ENCODE assay signal across 9 mouse cellular contexts in the genomic region with DNA sequence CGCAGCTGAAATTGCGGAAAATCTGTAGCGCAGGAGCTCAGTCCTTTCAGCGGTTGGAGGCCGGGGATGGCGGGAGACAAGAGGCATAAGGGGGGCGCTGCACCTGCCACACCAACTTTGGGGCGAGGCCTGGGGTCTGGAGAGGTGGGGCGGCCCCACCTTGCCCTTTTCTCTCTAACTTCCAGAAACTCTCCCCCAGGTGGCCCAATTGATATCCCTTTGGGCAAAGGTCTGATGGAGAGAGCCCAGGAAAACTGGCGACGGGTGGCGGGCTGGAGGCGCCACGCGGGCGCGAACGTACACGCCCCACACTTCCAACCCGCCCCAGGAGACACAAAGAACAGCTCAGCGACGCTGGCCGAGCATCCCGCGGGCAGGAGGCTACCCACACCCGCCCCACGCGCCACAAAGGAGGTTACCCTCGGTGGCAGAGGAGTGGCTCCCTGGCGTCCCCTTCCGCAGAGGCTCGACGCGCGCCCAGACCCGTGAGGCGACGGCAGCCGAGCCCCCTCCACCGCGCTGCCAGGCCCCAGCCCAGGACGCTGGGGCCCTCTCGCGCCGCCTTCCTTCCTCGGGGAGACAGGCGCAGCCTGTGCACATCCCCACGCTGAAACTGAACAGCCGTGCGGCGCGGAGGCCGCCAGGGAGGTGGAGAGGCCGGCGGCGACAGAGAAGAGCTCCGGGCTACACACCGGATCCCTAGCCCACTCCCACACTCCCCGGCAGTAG. TPM values are rescaled to one million over a fixed set of nuclear protein-coding genes. Genes with fewer than 3 reads are reported as not detected.
DNase-seq lines count a peak whose midpoint lies in the region; ATAC-seq and TF ChIP-seq lines count a peak whose summit lies in the region.
"Had no signal": no experiment of that assay in that cellular context is flagged by ENCODE, and none has a peak within 500 bp of the region (broad histone marks: within the 10 kb centered on the region; RNA-seq: fewer than 3 reads in every experiment).

No protein-coding gene starts in this region.

- no peaks in the 10 kb centered on the region for H3K9me3 ChIP-seq in embryonic facial prominence, embryonic 15.5 days (replicated peaks)
- no peaks in the 10 kb centered on the region for H3K9me3 ChIP-seq in hindbrain, postnatal 0 days (ENCODE audit: low read length)
- no peaks in the 10 kb centered on the region for H3K9me3 ChIP-seq in liver, embryonic 14.5 days (ENCODE audit: control insufficient read depth, low read length)
- no peaks in the 10 kb centered on the region for H3K9me3 ChIP-seq in neural tube, embryonic 14.5 days (ENCODE audit: control insufficient read depth, low read length)

- TF ChIP-seq EP300 in liver, embryonic 14.5 days (IDR thresholded peaks at IDR 0.05; ENCODE audit: low read depth): no peak

- H3K27ac ChIP-seq in layer of hippocampus, adult 2 months: peak overlapping the region; percentile 72
- no peak overlapping the region for H3K27ac ChIP-seq in embryonic facial prominence, embryonic 15.5 days (replicated peaks)
- peak overlapping the region; percentile 27 for H3K27ac ChIP-seq in hindbrain, postnatal 0 days
- no peak overlapping the region for H3K27ac ChIP-seq in liver, embryonic 14.5 days
- no peak overlapping the region for H3K27ac ChIP-seq in neural tube, embryonic 14.5 days (ENCODE audit: low read depth, low read length)

- H3K4me1 ChIP-seq in embryonic facial prominence, embryonic 15.5 days: peaks cover 26% of the 10 kb centered on the region
- peaks cover 21% of the 10 kb centered on the region for H3K4me1 ChIP-seq in hindbrain, postnatal 0 days (ENCODE audit: insufficient read depth, low read length)
- 0 out of 4 replicates have a peak, but pooled peaks cover 0 to 3% of the 10 kb centered on the region in 2 experiments for H3K4me1 ChIP-seq in liver, embryonic 14.5 days (replicated peaks; ENCODE audit: control insufficient read depth in 2 of 2, insufficient read depth in 2 of 2, low read length in 1 of 2)
- H3K4me1 ChIP-seq in neural tube, embryonic 14.5 days (ENCODE audit: control insufficient read depth, insufficient read depth, low read length): peaks cover 18% of the 10 kb centered on the region; the same call in 1 of the 2 replicates

- no peaks in the 10 kb centered on the region for H3K36me3 ChIP-seq in embryonic facial prominence, embryonic 15.5 days
- no peaks in the 10 kb centered on the region for H3K36me3 ChIP-seq in hindbrain, postnatal 0 days (ENCODE audit: insufficient read depth, low read length)
- H3K36me3 ChIP-seq in liver, embryonic 14.5 days (replicated peaks; ENCODE audit: control insufficient read depth, insufficient read depth, low read depth): no peaks in the 10 kb centered on the region
- no peaks in the 10 kb centered on the region for H3K36me3 ChIP-seq in neural tube, embryonic 14.5 days (ENCODE audit: control insufficient read depth, insufficient read depth, low read length)

- H3K4me3 ChIP-seq in layer of hippocampus, adult 2 months: peak overlapping the region; percentile 60
- peak overlapping the region; percentile 43 for H3K4me3 ChIP-seq in embryonic facial prominence, embryonic 15.5 days (replicated peaks)
- peak overlapping the region; percentile 33 for H3K4me3 ChIP-seq in hindbrain, postnatal 0 days (ENCODE audit: low read length)
- peak overlapping the region; percentile 31 to 40 for H3K4me3 ChIP-seq in liver, embryonic 14.5 days (ENCODE audit: insufficient read depth in 1 of 2, low read depth in 2 of 2, low read length in 2 of 2)
- H3K4me3 ChIP-seq in neural tube, embryonic 14.5 days (ENCODE audit: low read depth, low read length): peak overlapping the region; percentile 36

- H3K9ac ChIP-seq in embryonic facial prominence, embryonic 15.5 days: no peak overlapping the region; the same call in 1 of the 2 replicates
- peak overlapping the region; percentile 57 for H3K9ac ChIP-seq in hindbrain, postnatal 0 days (replicated peaks; ENCODE audit: low read length)
- no peak overlapping the region for H3K9ac ChIP-seq in liver, embryonic 14.5 days (replicated peaks)
- peak overlapping the region; percentile 50 for H3K9ac ChIP-seq in neural tube, embryonic 14.5 days (replicated peaks; ENCODE audit: low read depth, low read length)

- peak in 1 of 2 experiments; percentile 25 for DNase-seq in layer of hippocampus, adult 2 months (ENCODE audit: low spot score in 2 of 2)
- no peak for DNase-seq in layer of hippocampus, adult 11-12 months (ENCODE audit: low spot score)
- peak; percentile 45 for DNase-seq in adrenal gland, postnatal 14 days
- peak; percentile 32 for DNase-seq in hindbrain, postnatal 0 days (ENCODE audit: low spot score)
- no peak for DNase-seq in liver, embryonic 14.5 days (ENCODE audit: low read depth in 3 of 3, low spot score in 3 of 3)
- DNase-seq in yolk sac, embryonic 10.5 days (ENCODE audit: low spot score): no peak

- H3K27me3 ChIP-seq in embryonic facial prominence, embryonic 15.5 days: peaks cover 32% of the 10 kb centered on the region
- 0 out of 2 replicates have a peak, but pooled peaks cover 6% of the 10 kb centered on the region for H3K27me3 ChIP-seq in hindbrain, postnatal 0 days (ENCODE audit: insufficient read depth, low read length)
- H3K27me3 ChIP-seq in liver, embryonic 14.5 days (ENCODE audit: control insufficient read depth, insufficient read depth, low read length): peaks cover 34% of the 10 kb centered on the region
- no peaks in the 10 kb centered on the region; the same call in 1 of the 2 replicates for H3K27me3 ChIP-seq in neural tube, embryonic 14.5 days (ENCODE audit: control insufficient read depth, insufficient read depth, low read length)
- H3K27me3 ChIP-seq: Patski had no signal

- ATAC-seq in embryonic facial prominence, embryonic 15.5 days (ENCODE audit: insufficient number of reproducible peaks, low FRiP score, low TSS enrichment, low read depth): no peak
- no peak for ATAC-seq in hindbrain, postnatal 0 days
- no peak for ATAC-seq in liver, embryonic 14.5 days (ENCODE audit: insufficient read depth)
- ATAC-seq in neural tube, embryonic 14.5 days (ENCODE audit: low read depth): peak; percentile 44; the same call in 1 of the 2 replicates
- ATAC-seq: Patski had no signal

- H3K4me2 ChIP-seq in embryonic facial prominence, embryonic 15.5 days (replicated peaks): peak overlapping the region; percentile 93
- H3K4me2 ChIP-seq in hindbrain, postnatal 0 days (ENCODE audit: low read depth, low read length): peak overlapping the region; percentile 78
- H3K4me2 ChIP-seq in liver, embryonic 14.5 days (ENCODE audit: low read depth): peak overlapping the region; percentile 64
- H3K4me2 ChIP-seq in neural tube, embryonic 14.5 days (ENCODE audit: low read depth, low read length): peak overlapping the region; percentile 80

- 1% methylated on average over 59 of the region's 59 CpGs for whole genome bisulfite sequencing in embryonic facial prominence, embryonic 15.5 days
- WGBS in hindbrain, postnatal 0 days: 4% methylated on average over 53 of the region's 59 CpGs
- WGBS in liver, embryonic 14.5 days (ENCODE audit: insufficient replicate concordance): 9% methylated on average over 59 of the region's 59 CpGs
- 3% methylated on average over 57 of the region's 59 CpGs for WGBS in neural tube, embryonic 14.5 days

- no peak for TF ChIP-seq CTCF in layer of hippocampus, adult 2 months (conservative IDR thresholded peaks at IDR 0.05)
- TF ChIP-seq CTCF in hindbrain, postnatal 0 days (IDR thresholded peaks at IDR 0.05; ENCODE audit: low read depth): no peak; the same call in 1 of the 2 replicates
- TF ChIP-seq CTCF in liver, embryonic 14.5 days (IDR thresholded peaks at IDR 0.05; ENCODE audit: low read depth): no peak; the same call in 1 of the 2 replicates

RNA-seq across cellular contexts. Expression of gene Kdm2b, which starts 37.5 kb away (rescaled TPM):
- 10 to 100 TPM; 35.0 to 36.7 TPM for total RNA-seq in layer of hippocampus, adult 2 months (2021)
- 20.5 and 24.7 TPM in 2 replicates for total RNA-seq in adrenal gland, postnatal 14 days (2021)
- polyA plus RNA-seq in embryonic facial prominence, embryonic 15.5 days (2015; fragmentation: Nextera tagmentation; extraction: Ambion mirVana): 42.9 and 43.9 TPM in 2 replicates
- 75.7 and 87.3 TPM in 2 replicates for total RNA-seq in hindbrain, postnatal 0 days (2014; rRNA removed)
- 59.7 and 60.9 TPM in 2 replicates for polyA plus RNA-seq in hindbrain, postnatal 0 days (2015; fragmentation: Nextera tagmentation; extraction: Ambion mirVana)
- 8.1 and 10.0 TPM in 2 replicates for polyA plus RNA-seq in liver, embryonic 14.5 days (2012; rRNA removed)
- 11.7 and 12.3 TPM in 2 replicates for polyA plus RNA-seq in liver, embryonic 14.5 days (2014; fragmentation: Nextera tagmentation; extraction: Ambion mirVana)
- 82.7 and 92.6 TPM in 2 replicates for polyA plus RNA-seq in neural tube, embryonic 14.5 days (2014; fragmentation: Nextera tagmentation; extraction: Ambion mirVana)

Comparison
In these comparisons a context has a peak if more than half of its experiments do, and no peak if none do; other contexts are left out.
1. DNase-seq: peak in adrenal gland, postnatal 14 days (single experiment) and hindbrain, postnatal 0 days (single experiment); none in layer of hippocampus, adult 11-12 months (single experiment), liver, embryonic 14.5 days (0 of 3) and yolk sac, embryonic 10.5 days (single experiment).
2. H3K27ac ChIP-seq: peak in layer of hippocampus, adult 2 months (single experiment) and hindbrain, postnatal 0 days (single experiment); none in embryonic facial prominence, embryonic 15.5 days (single experiment), liver, embryonic 14.5 days (single experiment) and neural tube, embryonic 14.5 days (single experiment).
3. H3K9ac ChIP-seq: peak in hindbrain, postnatal 0 days (single experiment) and neural tube, embryonic 14.5 days (single experiment); none in embryonic facial prominence, embryonic 15.5 days (single experiment) and liver, embryonic 14.5 days (single experiment).
4. Peak in every context shown above with its lines, with median percentiles within 50 percentile points of each other: H3K4me3 ChIP-seq and H3K4me2 ChIP-seq.